19 mouse cellular contexts compared by ENCODE assay signal in the genomic region with DNA sequence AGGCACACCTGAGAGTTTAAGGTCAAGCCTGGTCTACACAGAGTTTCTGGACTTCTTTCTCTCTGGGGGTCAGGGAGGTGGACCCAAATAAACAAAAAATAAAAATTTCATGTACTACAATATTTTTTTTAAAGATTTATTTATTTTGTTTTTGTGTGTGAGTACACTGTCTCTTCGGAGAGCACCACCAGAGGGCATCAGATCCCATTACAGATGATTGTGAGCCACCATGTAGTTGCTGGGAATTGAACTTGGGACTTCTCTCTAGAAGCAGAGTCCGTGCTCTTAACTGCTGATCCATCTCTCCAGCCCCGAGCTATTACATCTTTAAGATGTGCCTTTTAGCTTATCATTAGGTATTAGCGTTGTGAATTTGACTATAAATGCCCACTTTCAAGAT. TPM values are rescaled to one million over a fixed set of nuclear protein-coding genes. Genes with fewer than 3 reads are reported as not detected.
DNase-seq lines count a peak whose midpoint lies in the region; ATAC-seq and TF ChIP-seq lines count a peak whose summit lies in the region.
"Had no signal": no experiment of that assay in that cellular context is flagged by ENCODE, and none has a peak within 500 bp of the region (broad histone marks: within the 10 kb centered on the region; RNA-seq: fewer than 3 reads in every experiment).

No protein-coding gene starts in this region.

- peak; percentile 6 for DNase-seq in hindbrain, postnatal 0 days (ENCODE audit: low spot score)
- no peak for DNase-seq in hindbrain, embryonic 14.5 days (ENCODE audit: low spot score)
- peak; percentile 16 for DNase-seq in lung, postnatal 36 days
- no peak for DNase-seq in lung, postnatal 14 days
- peak; percentile 48 for DNase-seq in ES-CJ7 (ENCODE audit: low read depth, low spot score)
- DNase-seq in splenic B cell, adult 2 months (ENCODE audit: low read depth, low spot score), result peak; percentile 40
- DNase-seq in urinary bladder, adult 2 months (ENCODE audit: low spot score), result no peak
- DNase-seq: cerebellum, adult 9-11 months; gastrocnemius, postnatal 14 days; layer of hippocampus, postnatal 36 days; liver; right cerebral cortex, postnatal 25 days had no signal

- no peaks in the 10 kb centered on the region for H3K9me3 ChIP-seq in hindbrain, postnatal 0 days (ENCODE audit: low read length)
- H3K9me3 ChIP-seq in hindbrain, embryonic 14.5 days (ENCODE audit: control insufficient read depth, low read length), result no peaks in the 10 kb centered on the region
- H3K9me3 ChIP-seq: forebrain, embryonic 13.5 days; G1E; heart, embryonic 15.5 days; hindbrain, embryonic 15.5 days had no signal

- H3K4me2 ChIP-seq in hindbrain, postnatal 0 days (ENCODE audit: low read depth, low read length), result no peak overlapping the region
- no peak overlapping the region for H3K4me2 ChIP-seq in hindbrain, embryonic 14.5 days (replicated peaks)
- H3K4me2 ChIP-seq: forebrain, embryonic 13.5 days; heart, embryonic 15.5 days; hindbrain, embryonic 15.5 days had no signal

- no peaks in the 10 kb centered on the region for H3K27me3 ChIP-seq in hindbrain, postnatal 0 days (ENCODE audit: insufficient read depth, low read length)
- H3K27me3 ChIP-seq in hindbrain, embryonic 14.5 days (ENCODE audit: control insufficient read depth, insufficient read depth, low read length), result no peaks in the 10 kb centered on the region
- H3K27me3 ChIP-seq in splenic B cell, adult 2 months (ENCODE audit: control insufficient read depth, insufficient read depth, low read length, poor library complexity, severe bottlenecking), result no peaks in the 10 kb centered on the region
- H3K27me3 ChIP-seq: forebrain, embryonic 13.5 days; heart, embryonic 15.5 days; hindbrain, embryonic 15.5 days had no signal

- H3K36me3 ChIP-seq in hindbrain, postnatal 0 days (ENCODE audit: insufficient read depth, low read length), result peaks cover 11% of the 10 kb centered on the region; the same call in 1 of the 2 replicates
- peaks cover 42% of the 10 kb centered on the region for H3K36me3 ChIP-seq in hindbrain, embryonic 14.5 days (replicated peaks; ENCODE audit: control insufficient read depth, insufficient read depth)
- H3K36me3 ChIP-seq in splenic B cell, adult 2 months (ENCODE audit: control insufficient read depth, insufficient read depth, low read length, poor library complexity, severe bottlenecking), result peaks cover 8% of the 10 kb centered on the region; the same call in 1 of the 2 replicates

- no peak for ATAC-seq in hindbrain, postnatal 0 days
- ATAC-seq in hindbrain, embryonic 14.5 days (ENCODE audit: low FRiP score), result no peak
- ATAC-seq: forebrain, embryonic 13.5 days had no signal

- H3K4me3 ChIP-seq in hindbrain, postnatal 0 days (ENCODE audit: low read length), result no peak overlapping the region
- H3K4me3 ChIP-seq in hindbrain, embryonic 14.5 days (replicated peaks; ENCODE audit: low read length), result no peak overlapping the region
- H3K4me3 ChIP-seq: forebrain, embryonic 13.5 days; heart, embryonic 15.5 days; hindbrain, embryonic 15.5 days had no signal

- WGBS in hindbrain, postnatal 0 days, result 92% methylated on average over 4 of the region's 4 CpGs
- 94% methylated on average over 4 of the region's 4 CpGs for WGBS in hindbrain, embryonic 14.5 days

- H3K4me1 ChIP-seq in hindbrain, postnatal 0 days (ENCODE audit: insufficient read depth, low read length), result no peaks in the 10 kb centered on the region
- H3K4me1 ChIP-seq in hindbrain, embryonic 14.5 days (replicated peaks; ENCODE audit: control insufficient read depth, insufficient read depth, low read length), result no peaks in the 10 kb centered on the region
- H3K4me1 ChIP-seq: heart, embryonic 15.5 days had no signal

- no peak; the same call in 1 of the 2 replicates for TF ChIP-seq CTCF in hindbrain, postnatal 0 days (IDR thresholded peaks at IDR 0.05; ENCODE audit: low read depth)

- no peak overlapping the region for H3K27ac ChIP-seq in hindbrain, postnatal 0 days
- H3K27ac ChIP-seq in hindbrain, embryonic 14.5 days, result no peak overlapping the region
- H3K27ac ChIP-seq: forebrain, embryonic 13.5 days; heart, embryonic 15.5 days; hindbrain, embryonic 15.5 days had no signal

- H3K9ac ChIP-seq in hindbrain, postnatal 0 days (replicated peaks; ENCODE audit: low read length), result no peak overlapping the region
- no peak overlapping the region for H3K9ac ChIP-seq in hindbrain, embryonic 14.5 days
- H3K9ac ChIP-seq: forebrain, embryonic 13.5 days; heart, embryonic 15.5 days; hindbrain, embryonic 15.5 days had no signal

RNA-seq across cellular contexts. Expression of gene Taf15, which starts 18.6 kb away (rescaled TPM):
- total RNA-seq in hindbrain, postnatal 0 days (2014; rRNA removed), result 14.4 and 22.3 TPM in 2 replicates
- polyA plus RNA-seq in hindbrain, postnatal 0 days (2015; fragmentation: Nextera tagmentation; extraction: Ambion mirVana), result 13.2 and 13.6 TPM in 2 replicates
- polyA plus RNA-seq in hindbrain, embryonic 14.5 days (2014; fragmentation: Nextera tagmentation; extraction: Ambion mirVana), result 9.4 and 11.3 TPM in 2 replicates
- polyA plus RNA-seq in urinary bladder, adult 2 months (2012; rRNA removed), result 39.1 and 55.5 TPM in 2 replicates

RNA-seq across cellular contexts. Expression of gene Mmp28, which starts 28.6 kb away (rescaled TPM):
- total RNA-seq in hindbrain, postnatal 0 days (2014; rRNA removed), result 8.7 and 9.1 TPM in 2 replicates
- 2.4 and 2.6 TPM in 2 replicates for polyA plus RNA-seq in hindbrain, postnatal 0 days (2015; fragmentation: Nextera tagmentation; extraction: Ambion mirVana)
- polyA plus RNA-seq in hindbrain, embryonic 14.5 days (2014; fragmentation: Nextera tagmentation; extraction: Ambion mirVana), result 3.9 and 4.2 TPM in 2 replicates
- 12.7 and 16.8 TPM in 2 replicates for polyA plus RNA-seq in urinary bladder, adult 2 months (2012; rRNA removed)
- total RNA-seq: neutrophil, adult 5-6 weeks had no signal
- polyA plus RNA-seq: G1E had no signal

RNA-seq across cellular contexts. Expression of gene Heatr9, which starts 30.5 kb away (rescaled TPM):
- not detected in 2 replicates for total RNA-seq in hindbrain, postnatal 0 days (2014; rRNA removed)
- polyA plus RNA-seq in hindbrain, postnatal 0 days (2015; fragmentation: Nextera tagmentation; extraction: Ambion mirVana), result not detected in 2 replicates
- not detected in 2 replicates for polyA plus RNA-seq in hindbrain, embryonic 14.5 days (2014; fragmentation: Nextera tagmentation; extraction: Ambion mirVana)
- polyA plus RNA-seq in urinary bladder, adult 2 months (2012; rRNA removed), result 0.03 and 0.11 TPM in 2 replicates
- total RNA-seq: G1E; gastrocnemius, postnatal 14 days; layer of hippocampus, postnatal 36 days; neutrophil, adult 5-6 weeks had no signal
- polyA plus RNA-seq: embryonic facial prominence, embryonic 14.5 days; forebrain, embryonic 13.5 days; G1E; heart, embryonic 15.5 days; hindbrain, embryonic 15.5 days had no signal

RNA-seq across cellular contexts. Expression of gene Ccl5, which starts 38.8 kb away (rescaled TPM):
- not detected in 2 replicates for total RNA-seq in hindbrain, postnatal 0 days (2014; rRNA removed)
- 0.38 TPM in 1 of 2 replicates, not detected in the other for polyA plus RNA-seq in hindbrain, postnatal 0 days (2015; fragmentation: Nextera tagmentation; extraction: Ambion mirVana)
- polyA plus RNA-seq in hindbrain, embryonic 14.5 days (2014; fragmentation: Nextera tagmentation; extraction: Ambion mirVana), result not detected in 2 replicates
- 14.9 and 15.6 TPM in 2 replicates for polyA plus RNA-seq in urinary bladder, adult 2 months (2012; rRNA removed)
- total RNA-seq: gastrocnemius, postnatal 14 days; layer of hippocampus, postnatal 36 days had no signal
- polyA plus RNA-seq: forebrain, embryonic 13.5 days; G1E; hindbrain, embryonic 15.5 days had no signal

RNA-seq across cellular contexts. Expression of gene 1700020L24Rik, which starts 54.0 kb away (rescaled TPM):
- 0.37 and 4.8 TPM in 2 replicates for total RNA-seq in hindbrain, postnatal 0 days (2014; rRNA removed)
- polyA plus RNA-seq in hindbrain, postnatal 0 days (2015; fragmentation: Nextera tagmentation; extraction: Ambion mirVana), result 0.65 and 1.4 TPM in 2 replicates
- 0.39 and 0.60 TPM in 2 replicates for polyA plus RNA-seq in hindbrain, embryonic 14.5 days (2014; fragmentation: Nextera tagmentation; extraction: Ambion mirVana)
- 0.56 and 0.61 TPM in 2 replicates for polyA plus RNA-seq in urinary bladder, adult 2 months (2012; rRNA removed)
- total RNA-seq: G1E; gastrocnemius, postnatal 14 days; layer of hippocampus, postnatal 36 days had no signal
- polyA plus RNA-seq: forebrain, embryonic 13.5 days; G1E; kidney, embryonic 16.5 days had no signal

Comparison
In these comparisons a context has a peak if more than half of its experiments do, and no peak if none do; other contexts are left out.
1. DNase-seq: peak in hindbrain, postnatal 0 days (single experiment), lung, postnatal 36 days (single experiment), ES-CJ7 (single experiment) and splenic B cell, adult 2 months (single experiment); none in hindbrain, embryonic 14.5 days (single experiment), lung, postnatal 14 days (single experiment) and urinary bladder, adult 2 months (single experiment).